Mouse (Mus musculus): ENCODE measurements around the gene Ccdc85c. TPM values are rescaled to one million over a fixed set of nuclear protein-coding genes. Genes with fewer than 3 reads are reported as not detected.
A peak's percentile ranks its signal among the peaks of the same experiment; 100 is the strongest.

Gene Ccdc85c
- total RNA-seq, 2 experiments from 2014 or later = 0.38 TPM; not detected in 1

DNA sequence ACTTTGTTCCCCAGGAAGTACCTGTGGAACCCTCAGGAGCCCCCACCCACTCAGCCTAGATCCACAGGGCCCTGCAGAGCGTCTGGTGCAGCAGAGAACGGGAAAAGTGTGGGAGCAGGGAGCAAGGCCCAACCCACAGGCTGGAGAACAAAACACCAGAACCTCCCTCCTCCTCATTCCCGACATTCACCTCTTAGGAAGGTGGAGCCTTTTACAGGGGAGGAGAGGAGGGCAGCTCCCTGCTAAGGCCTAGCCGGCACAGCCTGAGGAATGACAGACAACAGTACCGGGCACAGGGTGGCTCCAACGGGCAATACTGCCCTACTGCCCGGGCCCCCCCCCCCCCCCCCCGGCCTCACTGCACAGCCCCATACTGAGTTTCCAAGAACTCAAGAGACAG, 51.9 kb downstream of the Ccdc85c start:
- no peak for ATAC-seq (replicated peaks; ENCODE audit: low FRiP score, poor library complexity, severe bottlenecking)

DNA sequence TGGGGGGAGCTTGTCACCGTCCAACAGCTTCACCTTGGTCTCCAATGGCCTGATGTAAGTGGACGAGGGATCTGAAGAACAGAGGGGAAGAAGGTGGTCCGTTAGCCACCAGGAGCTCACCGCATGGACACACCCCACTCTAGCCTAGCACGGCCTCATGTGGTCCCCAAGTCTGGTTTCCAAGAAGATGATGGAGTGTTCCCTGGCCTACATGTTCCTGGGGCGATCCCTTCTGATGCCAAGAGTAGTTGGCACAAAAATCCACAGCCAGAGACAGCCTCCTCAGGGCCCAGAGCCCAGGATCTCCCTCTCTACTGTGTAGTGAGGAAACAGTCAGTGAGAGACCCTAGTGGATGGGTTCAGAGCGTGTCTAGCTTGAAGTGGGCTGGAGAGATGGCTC, 53.5 kb downstream of the Ccdc85c start:
- no peak for ATAC-seq (replicated peaks; ENCODE audit: low FRiP score, poor library complexity, severe bottlenecking)

- ATAC-seq (replicated peaks; ENCODE audit: low FRiP score, poor library complexity, severe bottlenecking) = peak; percentile 48; the same call in 1 of the 2 replicates
Observed at GRCm38 (mm10) chr12:108221206-108221605, 54.0 kb downstream of the Ccdc85c start.

- ATAC-seq (replicated peaks; ENCODE audit: low FRiP score, poor library complexity, severe bottlenecking) = no peak
Observed at GRCm38 (mm10) chr12:108220621-108221020, 54.6 kb downstream of the Ccdc85c start.

DNA sequence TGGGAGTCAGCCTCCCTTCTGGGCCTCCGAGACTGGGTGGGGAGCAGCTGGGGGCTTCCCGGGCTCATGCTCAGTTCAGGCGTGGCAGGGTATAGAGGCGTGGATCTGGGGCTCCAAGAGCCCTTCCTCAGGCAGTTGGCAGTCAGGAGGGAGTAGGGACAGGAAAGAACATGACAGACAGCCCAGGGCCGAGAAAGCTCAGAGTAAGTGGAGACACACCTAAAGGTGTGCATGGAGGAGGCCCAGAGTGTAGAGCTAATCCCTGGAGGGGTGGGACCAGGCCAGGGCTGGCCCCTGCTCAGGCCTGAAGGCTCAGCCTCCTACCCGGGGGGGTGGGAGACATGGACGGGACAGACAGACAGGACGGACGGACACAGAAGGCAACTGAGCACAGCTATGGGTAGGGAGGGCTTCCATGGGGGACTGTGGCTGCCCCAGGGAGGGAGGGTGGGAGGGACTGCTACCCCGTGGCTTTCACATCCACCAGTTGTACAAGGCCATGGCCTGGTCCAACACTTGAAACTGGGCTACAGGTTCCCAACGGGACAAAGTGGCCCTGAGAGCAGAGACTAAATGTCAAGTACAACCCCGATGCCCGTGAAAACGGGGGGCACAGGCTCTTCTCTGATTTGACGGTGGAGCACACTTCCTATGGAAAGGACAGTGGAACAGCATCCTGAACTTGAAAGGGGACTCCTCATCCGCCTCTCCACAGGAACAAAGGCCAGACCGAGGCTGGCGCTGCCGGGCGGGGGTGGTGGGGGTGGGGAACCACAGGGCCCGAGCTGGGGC, 55.2 kb downstream of the Ccdc85c start:
- no peak for ATAC-seq (replicated peaks; ENCODE audit: low FRiP score, poor library complexity, severe bottlenecking)

DNA sequence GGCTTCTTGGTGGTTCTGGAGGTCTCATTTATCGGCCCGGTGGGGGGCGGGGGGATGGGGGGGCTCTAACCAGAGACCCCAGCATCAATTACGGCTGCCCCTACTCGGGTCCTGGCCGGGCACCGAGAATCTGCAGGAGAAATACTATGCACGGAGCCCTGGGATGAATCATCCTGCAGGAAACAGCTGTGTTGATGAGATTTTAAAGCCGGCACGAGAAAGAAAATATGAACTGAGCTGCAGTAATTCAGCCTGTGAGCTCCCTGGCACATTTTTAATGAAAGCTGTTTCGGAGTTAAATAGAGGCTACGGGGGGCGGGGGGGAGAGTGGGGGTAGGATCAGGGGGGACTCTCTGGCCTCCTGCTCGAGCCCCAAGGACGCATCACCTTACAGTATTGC, 56.1 kb downstream of the Ccdc85c start:
- no peak for ATAC-seq (replicated peaks; ENCODE audit: low FRiP score, poor library complexity, severe bottlenecking)

DNA sequence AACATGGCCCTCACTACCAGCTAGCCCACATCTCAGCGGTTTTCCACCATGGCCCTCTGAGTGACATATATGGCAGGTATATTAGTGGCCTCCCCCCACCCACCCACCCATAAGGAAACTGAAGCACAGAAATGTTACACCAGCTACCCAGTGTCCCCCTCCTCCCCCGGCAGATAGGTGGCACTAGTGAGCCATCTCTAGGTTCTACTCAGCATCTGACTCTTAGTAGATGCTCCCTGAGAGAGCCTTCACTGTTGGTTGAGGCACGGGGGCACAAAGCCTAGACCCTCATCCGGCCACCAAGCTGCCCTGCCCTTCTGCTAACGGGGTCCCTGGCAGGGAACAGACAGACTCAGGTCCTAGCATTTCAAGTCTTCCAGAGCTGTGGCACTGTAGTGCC, 57.7 kb downstream of the Ccdc85c start:
- ATAC-seq (replicated peaks; ENCODE audit: low FRiP score, poor library complexity, severe bottlenecking) = no peak

DNA sequence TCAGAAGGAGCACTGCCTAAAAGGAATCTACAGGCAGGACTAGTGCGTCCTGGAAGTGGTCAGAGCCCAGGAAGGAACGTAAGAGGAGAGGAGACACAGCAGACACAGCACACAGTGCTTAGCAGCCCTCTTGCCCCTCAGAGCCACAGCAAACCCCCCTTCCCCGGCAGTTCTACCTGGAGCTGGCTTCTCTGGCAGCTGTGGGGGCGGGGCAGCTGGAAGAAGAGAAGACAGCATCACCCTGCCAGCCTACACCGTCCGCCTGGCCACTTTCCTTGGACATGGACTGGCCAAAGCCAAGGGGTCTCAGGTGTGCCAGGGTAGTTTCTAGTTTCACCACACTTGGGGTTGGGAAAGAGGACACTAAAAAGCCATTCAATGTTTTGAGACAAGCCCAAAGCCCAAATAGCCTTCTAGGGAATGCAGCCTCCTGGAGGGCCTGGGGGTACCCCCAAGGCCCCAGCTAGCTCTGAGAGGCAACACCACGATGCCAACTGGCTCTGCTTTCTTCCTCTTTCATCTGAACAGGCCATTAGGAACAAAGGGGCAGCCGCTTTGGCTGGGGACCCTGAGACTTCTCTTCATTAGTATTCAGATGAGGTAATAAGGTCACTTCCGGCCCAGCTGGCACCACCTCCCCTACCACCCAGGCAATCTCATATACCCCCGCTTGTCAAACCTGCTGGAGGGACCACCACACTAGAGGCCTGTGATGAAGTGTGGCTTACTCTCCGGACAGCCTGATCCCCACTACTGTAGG, 58.4 kb downstream of the Ccdc85c start:
- ATAC-seq (replicated peaks; ENCODE audit: low FRiP score, poor library complexity, severe bottlenecking) = no peak

DNA sequence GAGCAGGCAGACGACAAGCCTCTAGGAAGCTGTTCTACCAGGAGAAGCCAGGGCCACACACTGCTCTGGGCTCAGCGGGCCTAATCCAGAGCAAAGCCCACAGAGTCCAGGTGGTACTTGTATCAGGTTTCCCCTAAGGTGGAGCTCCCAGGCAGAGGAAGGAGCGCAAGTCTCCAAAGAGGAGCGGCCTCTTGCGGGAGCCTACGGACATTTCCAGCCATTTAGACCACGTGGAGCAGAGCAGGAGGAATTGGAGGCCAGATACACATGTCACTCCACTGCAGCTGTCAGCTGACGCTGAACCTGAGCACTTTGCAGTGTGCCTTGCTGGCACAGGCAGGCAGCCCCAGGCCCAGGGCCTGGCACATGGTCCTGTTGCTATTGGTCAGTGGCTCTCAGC, 60.1 kb downstream of the Ccdc85c start:
- ATAC-seq (replicated peaks; ENCODE audit: low FRiP score, poor library complexity, severe bottlenecking) = no peak

GRCm38 (mm10) chr12:108213090-108214041, 61.9 kb downstream of the Ccdc85c start:
- no peak for ATAC-seq (replicated peaks; ENCODE audit: low FRiP score, poor library complexity, severe bottlenecking)

DNA sequence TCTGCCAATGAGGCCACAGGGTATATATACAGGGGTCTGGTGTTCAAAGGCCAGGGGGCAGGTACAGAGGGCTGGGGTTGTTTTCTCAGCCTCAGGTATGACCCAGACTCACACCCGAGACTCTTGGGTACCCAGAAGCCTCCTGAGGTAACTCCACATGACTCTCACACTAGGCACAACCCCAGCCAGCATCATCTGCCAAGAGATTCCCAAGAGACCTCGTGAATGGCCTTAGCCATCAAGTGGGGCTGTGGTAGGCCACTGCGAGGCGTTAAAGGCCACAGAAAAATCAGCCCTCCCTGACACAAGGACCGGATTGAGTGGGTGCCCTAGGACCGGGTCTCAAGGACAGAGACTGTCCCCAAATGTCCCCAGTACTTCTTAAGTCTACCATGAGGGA, 62.7 kb downstream of the Ccdc85c start:
- ATAC-seq (replicated peaks; ENCODE audit: low FRiP score, poor library complexity, severe bottlenecking) = no peak

- no peak for ATAC-seq (replicated peaks; ENCODE audit: low FRiP score, poor library complexity, severe bottlenecking)
Observed at GRCm38 (mm10) chr12:108212071-108212470, 63.2 kb downstream of the Ccdc85c start.

GRCm38 (mm10) chr12:108210623-108211022, 64.6 kb downstream of the Ccdc85c start:
- no peak for ATAC-seq (replicated peaks; ENCODE audit: low FRiP score, poor library complexity, severe bottlenecking)

GRCm38 (mm10) chr12:108208726-108209438, 66.3 kb downstream of the Ccdc85c start:
- ATAC-seq (replicated peaks; ENCODE audit: low FRiP score, poor library complexity, severe bottlenecking) = peak; percentile 48; the same call in 1 of the 2 replicates

DNA sequence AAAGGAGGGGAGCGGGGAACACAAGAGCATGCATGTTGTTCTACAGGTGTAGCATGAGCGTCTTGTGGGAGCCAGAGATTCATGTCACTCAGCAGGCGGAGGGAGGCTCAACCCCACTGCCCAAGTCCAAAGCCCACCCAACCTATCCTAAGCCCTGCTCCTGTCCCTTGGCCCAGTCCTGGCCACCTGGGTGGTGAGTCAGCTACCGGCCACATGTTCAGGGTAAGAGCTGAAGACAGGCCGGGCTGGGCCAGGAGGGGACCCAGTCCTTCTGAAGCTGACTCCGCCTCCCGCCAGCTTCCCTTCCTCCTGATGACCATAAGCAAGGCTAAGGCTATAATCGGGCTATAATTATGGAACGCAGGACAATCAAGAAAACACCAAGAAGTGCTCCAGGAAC, 67.0 kb downstream of the Ccdc85c start:
- ATAC-seq (replicated peaks; ENCODE audit: low FRiP score, poor library complexity, severe bottlenecking) = no peak

GRCm38 (mm10) chr12:108206641-108207040, 68.6 kb downstream of the Ccdc85c start:
- peak; percentile 73 for ATAC-seq (replicated peaks; ENCODE audit: low FRiP score, poor library complexity, severe bottlenecking)

DNA sequence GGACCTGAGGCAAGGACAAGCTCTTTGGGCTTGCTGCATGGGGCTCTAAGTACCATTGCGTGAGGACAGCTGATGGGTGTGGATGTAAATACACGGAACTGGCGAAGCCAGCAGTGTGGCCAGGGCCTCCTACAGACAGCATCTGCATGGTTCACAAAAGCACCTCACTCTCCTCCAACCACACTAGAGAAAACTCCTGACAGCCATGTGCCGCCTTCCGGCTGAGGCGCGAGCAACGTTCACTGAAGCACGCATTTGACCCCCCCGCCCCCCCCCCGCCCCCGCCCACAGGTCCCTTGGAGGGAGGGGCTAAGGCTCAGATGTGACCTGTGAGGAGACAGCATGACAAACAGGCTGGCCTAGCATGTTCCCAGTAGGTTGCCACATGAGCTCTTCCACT, 70.2 kb downstream of the Ccdc85c start:
- no peak for ATAC-seq (replicated peaks; ENCODE audit: low FRiP score, poor library complexity, severe bottlenecking)

DNA sequence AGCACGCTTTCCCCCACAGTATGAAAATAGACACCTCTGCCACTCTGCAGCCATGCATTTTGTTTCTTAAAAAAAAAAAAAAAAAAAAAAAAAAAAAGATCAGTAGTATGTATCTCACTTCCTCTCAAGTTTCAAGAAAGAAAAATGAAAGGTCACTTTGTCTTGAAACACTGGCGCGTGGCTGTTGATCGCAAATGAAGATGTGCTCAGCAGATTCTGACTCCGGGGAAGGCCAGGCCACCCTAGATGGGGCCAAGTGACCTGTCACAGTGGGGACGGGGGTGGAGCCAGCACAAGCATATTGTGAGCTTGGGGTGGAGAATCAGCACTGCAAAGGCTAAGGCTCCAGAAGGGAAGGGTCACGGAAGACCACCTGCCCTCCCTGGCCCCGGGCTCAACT, 71.3 kb downstream of the Ccdc85c start:
- no peak for ATAC-seq (replicated peaks; ENCODE audit: low FRiP score, poor library complexity, severe bottlenecking)

DNA sequence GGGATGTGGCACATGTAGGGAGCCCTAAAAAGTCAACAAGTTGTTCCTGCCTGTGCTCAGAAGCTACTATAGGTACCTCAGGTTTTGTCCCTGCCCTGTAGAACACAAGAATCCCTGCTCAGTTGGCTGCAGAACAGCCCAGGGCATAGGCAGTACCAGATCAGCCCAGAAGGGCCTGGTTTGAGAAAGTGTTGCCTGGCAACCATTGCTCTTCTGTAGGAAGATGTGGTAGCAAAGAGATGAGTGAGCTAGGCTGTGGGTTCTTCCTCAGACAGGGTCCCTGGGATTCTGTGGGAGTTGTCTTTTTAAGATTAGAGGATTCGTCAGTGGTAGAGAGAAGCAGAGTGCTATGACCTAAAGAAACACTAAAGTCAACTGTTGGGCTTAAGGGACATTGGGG, 75.1 kb downstream of the Ccdc85c start:
- ATAC-seq (replicated peaks; ENCODE audit: low FRiP score, poor library complexity, severe bottlenecking) = no peak

Measured in erythroblast, adult 5-6 weeks (primary cell).